Mouse (Mus musculus) kidney, embryonic 15.5 days (tissue): Measurements from ENCODE around the gene Myrip. TPM values are rescaled to one million over a fixed set of nuclear protein-coding genes. Genes with fewer than 3 reads are reported as not detected.

Experiments used
- ATAC-seq: fragments of 200-750 bp; cut with Nextera tagmentation; replicated peaks from 2 replicates; pipeline ENCODE4 v1.8.0; 2017; ENCODE audit warnings: moderate TSS enrichment; ENCODE audit not compliant: low FRiP score
- H3K27ac ChIP-seq: fragments of 300-500 bp; sonication (generic); 2 replicates; pipeline ENCODE4 v1.5.1; 2015; ENCODE audit warnings: mild to moderate bottlenecking, inconsistent platforms
- H3K27me3 ChIP-seq: fragments of 300-500 bp; sonication (generic); 2 replicates; pipeline ENCODE4 v1.6.1; 2015; ENCODE audit warnings: inconsistent platforms
- H3K36me3 ChIP-seq: fragments of 300-500 bp; sonication (generic); 2 replicates; pipeline ENCODE4 v1.6.1; 2015; ENCODE audit warnings: inconsistent platforms
- H3K4me1 ChIP-seq: fragments of 300-500 bp; sonication (generic); 2 replicates; pipeline ENCODE4 v1.6.1; 2015; ENCODE audit warnings: inconsistent platforms
- H3K4me2 ChIP-seq: fragments of 300-500 bp; sonication (generic); 2 replicates; pipeline ENCODE4 v1.6.1; 2015; ENCODE audit warnings: moderate library complexity, mild to moderate bottlenecking, inconsistent platforms
- H3K4me3 ChIP-seq: fragments of 300-500 bp; sonication (generic); replicated peaks from 2 replicates; pipeline ENCODE4 v1.5.1; 2015; ENCODE audit warnings: mild to moderate bottlenecking, inconsistent platforms
- H3K9ac ChIP-seq: fragments of 300-500 bp; sonication (generic); 2 replicates; pipeline ENCODE4 v1.6.1; 2015; ENCODE audit warnings: mild to moderate bottlenecking, inconsistent platforms
- H3K9me3 ChIP-seq: fragments of 300-500 bp; sonication (generic); replicated peaks from 2 replicates; pipeline ENCODE4 v1.6.1; 2016; ENCODE audit warnings: inconsistent platforms
- WGBS: fragments of 180-500 bp; shearing (Covaris S2); methylation state at CpG from one replicate; pipeline ENCODE4 v1.1.7; 2015; ENCODE audit warnings: mixed read lengths; 5-methylcytosine and 5-hydroxymethylcytosine counted together
- polyA plus RNA-seq: library from polyadenylated mRNA; unstranded; fragments of >200 nt; fragmentation: Nextera tagmentation; extraction: Ambion mirVana; gene quantifications from 2 replicates; pipeline ENCODE4 v1.2.1, GENCODE M21; 2015

The Myrip gene
- polyA plus RNA-seq, 1 experiment from 2014 or later: 0.35 TPM

GRCm38 (mm10) chr9:120343123-120343790 lies 41.9 kb downstream of the Myrip start:
- Histone ChIP-seq H3K36me3 (no peaks in the 10 kb centered on the region), H3K27me3 (0 out of 2 replicates have a peak, but pooled peaks cover 5% of the 10 kb centered on the region), H3K27ac (no peak overlapping the region), H3K4me3 (no peak overlapping the region), H3K4me1 (peaks cover 3% of the 10 kb centered on the region; the same call in 1 of the 2 replicates), H3K9me3 (no peaks in the 10 kb centered on the region), H3K9ac (no peak overlapping the region), H3K4me2 (no peak overlapping the region)
- WGBS: 59% methylated on average over 4 of the region's 4 CpGs
- no peak for ATAC-seq

- H3K4me3 ChIP-seq: no peak overlapping the region
- H3K9ac ChIP-seq: no peak overlapping the region
- H3K27ac ChIP-seq: 0 out of 2 replicates have a peak overlapping the region, but pooled peaks have one; percentile 1
- H3K4me2 ChIP-seq: no peak overlapping the region
- ATAC-seq: no peak
- 0 out of 2 replicates have a peak, but pooled peaks cover 5% of the 10 kb centered on the region for H3K27me3 ChIP-seq
- H3K4me1 ChIP-seq: peaks cover 9% of the 10 kb centered on the region; the same call in 1 of the 2 replicates
- WGBS: 18% methylated on average over 5 of the region's 5 CpGs
- no peaks in the 10 kb centered on the region for H3K9me3 ChIP-seq
- H3K36me3 ChIP-seq: no peaks in the 10 kb centered on the region
Observed at GRCm38 (mm10) chr9:120345651-120346151, 44.4 kb downstream of the Myrip start.

- Histone ChIP-seq H3K36me3 (no peaks in the 10 kb centered on the region), H3K27ac (0 out of 2 replicates have a peak overlapping the region, but pooled peaks have one; percentile 9), H3K9ac (no peak overlapping the region), H3K4me2 (no peak overlapping the region), H3K27me3 (no peaks in the 10 kb centered on the region), H3K4me1 (peaks cover 19% of the 10 kb centered on the region), H3K9me3 (no peaks in the 10 kb centered on the region; the same call in 1 of the 2 replicates), H3K4me3 (no peak overlapping the region)
- ATAC-seq: no peak
- 66% methylated on average over 4 of the region's 4 CpGs for WGBS
Observed at GRCm38 (mm10) chr9:120349145-120349544, 47.8 kb downstream of the Myrip start.

GRCm38 (mm10) chr9:120350346-120350745 lies 49.0 kb downstream of the Myrip start:
- H3K9me3 ChIP-seq: no peaks in the 10 kb centered on the region; the same call in 1 of the 2 replicates
- peaks cover 19% of the 10 kb centered on the region for H3K4me1 ChIP-seq
- ATAC-seq: no peak
- H3K4me2 ChIP-seq: no peak overlapping the region
- no peaks in the 10 kb centered on the region for H3K36me3 ChIP-seq
- no peak overlapping the region for H3K4me3 ChIP-seq
- no peaks in the 10 kb centered on the region for H3K27me3 ChIP-seq
- H3K9ac ChIP-seq: no peak overlapping the region
- 29% methylated on average over 6 of the region's 6 CpGs for WGBS
- 0 out of 2 replicates have a peak overlapping the region, but pooled peaks have one; percentile 27 for H3K27ac ChIP-seq

- 18% methylated on average over 7 of the region's 7 CpGs for WGBS
Observed at GRCm38 (mm10) chr9:120351061-120351460, 49.7 kb downstream of the Myrip start.

GRCm38 (mm10) chr9:120351474-120351873 lies 50.2 kb downstream of the Myrip start:
- Histone ChIP-seq H3K9ac (no peak overlapping the region), H3K27me3 (no peaks in the 10 kb centered on the region), H3K4me1 (peaks cover 16% of the 10 kb centered on the region), H3K9me3 (no peaks in the 10 kb centered on the region; the same call in 1 of the 2 replicates), H3K4me3 (no peak overlapping the region), H3K36me3 (no peaks in the 10 kb centered on the region), H3K4me2 (no peak overlapping the region), H3K27ac (no peak overlapping the region)
- ATAC-seq: no peak
- 68% methylated on average over 8 of the region's 8 CpGs for WGBS

More at GRCm38 (mm10) chr9:120351061-120351460, 49.7 kb downstream of the Myrip start:
- Histone ChIP-seq H3K9ac (no peak overlapping the region), H3K27me3 (no peaks in the 10 kb centered on the region), H3K36me3 (no peaks in the 10 kb centered on the region), H3K27ac (no peak overlapping the region), H3K4me3 (no peak overlapping the region), H3K4me2 (no peak overlapping the region), H3K9me3 (no peaks in the 10 kb centered on the region; the same call in 1 of the 2 replicates), H3K4me1 (peaks cover 16% of the 10 kb centered on the region)
- ATAC-seq: no peak

GRCm38 (mm10) chr9:120353036-120353435 lies 51.7 kb downstream of the Myrip start:
- Histone ChIP-seq H3K9me3 (no peaks in the 10 kb centered on the region; the same call in 1 of the 2 replicates), H3K4me3 (no peak overlapping the region), H3K27ac (no peak overlapping the region), H3K4me1 (peaks cover 16% of the 10 kb centered on the region), H3K27me3 (no peaks in the 10 kb centered on the region), H3K36me3 (no peaks in the 10 kb centered on the region), H3K9ac (no peak overlapping the region), H3K4me2 (no peak overlapping the region)
- 87% methylated on average over 4 of the region's 4 CpGs for WGBS
- no peak for ATAC-seq

- Histone ChIP-seq H3K4me1 (peaks cover 16% of the 10 kb centered on the region), H3K36me3 (no peaks in the 10 kb centered on the region), H3K4me3 (no peak overlapping the region), H3K9ac (no peak overlapping the region), H3K27me3 (no peaks in the 10 kb centered on the region), H3K4me2 (no peak overlapping the region), H3K27ac (no peak overlapping the region), H3K9me3 (no peaks in the 10 kb centered on the region; the same call in 1 of the 2 replicates)
- WGBS: 81% methylated on average over 3 of the region's 3 CpGs
- no peak for ATAC-seq
Observed at GRCm38 (mm10) chr9:120353967-120354366, 52.7 kb downstream of the Myrip start.

GRCm38 (mm10) chr9:120354550-120355345 lies 53.4 kb downstream of the Myrip start:
- H3K9ac ChIP-seq: no peak overlapping the region
- H3K4me2 ChIP-seq: no peak overlapping the region
- no peak for ATAC-seq
- no peak overlapping the region for H3K4me3 ChIP-seq
- no peaks in the 10 kb centered on the region for H3K36me3 ChIP-seq
- H3K4me1 ChIP-seq: peaks cover 16% of the 10 kb centered on the region
- no peaks in the 10 kb centered on the region; the same call in 1 of the 2 replicates for H3K9me3 ChIP-seq
- no peaks in the 10 kb centered on the region for H3K27me3 ChIP-seq
- no peak overlapping the region for H3K27ac ChIP-seq
- 88% methylated on average over 12 of the region's 12 CpGs for WGBS

- Histone ChIP-seq H3K4me2 (no peak overlapping the region), H3K27ac (no peak overlapping the region), H3K4me3 (no peak overlapping the region), H3K9ac (no peak overlapping the region), H3K36me3 (no peaks in the 10 kb centered on the region), H3K9me3 (no peaks in the 10 kb centered on the region; the same call in 1 of the 2 replicates), H3K27me3 (no peaks in the 10 kb centered on the region), H3K4me1 (peaks cover 12% of the 10 kb centered on the region)
- no peak for ATAC-seq
- 60% methylated on average over 6 of the region's 6 CpGs for WGBS
Observed at GRCm38 (mm10) chr9:120356490-120356889, 55.2 kb downstream of the Myrip start.

- Histone ChIP-seq H3K4me1 (peaks cover 8% of the 10 kb centered on the region), H3K27ac (no peak overlapping the region), H3K9me3 (no peaks in the 10 kb centered on the region; the same call in 1 of the 2 replicates), H3K4me2 (no peak overlapping the region), H3K27me3 (no peaks in the 10 kb centered on the region), H3K36me3 (no peaks in the 10 kb centered on the region), H3K4me3 (no peak overlapping the region), H3K9ac (no peak overlapping the region)
- 74% methylated on average over 6 of the region's 6 CpGs for WGBS
- ATAC-seq: no peak
Observed at GRCm38 (mm10) chr9:120358060-120358459, 56.7 kb downstream of the Myrip start.
